Mouse (Mus musculus) cortical plate, adult 2 months (tissue): ENCODE results near the gene Atp6v0e2.

Source experiments
- CTCF ChIP-seq: fragments of 200-500 bp; IDR thresholded peaks from 2 replicates; pipeline ENCODE4 v1.5.1; 2011; ENCODE audit warnings: mild to moderate bottlenecking, control low read depth, low read length; ENCODE audit not compliant: insufficient read depth; ENCODE audit errors: extremely low read depth
- POLR2A ChIP-seq: fragments of 200-500 bp; IDR thresholded peaks from 2 replicates; pipeline ENCODE4 v1.6.1; 2011; ENCODE audit warnings: mild to moderate bottlenecking, low read length, control low read depth; ENCODE audit not compliant: insufficient read depth; ENCODE audit errors: extremely low read depth

DNA sequence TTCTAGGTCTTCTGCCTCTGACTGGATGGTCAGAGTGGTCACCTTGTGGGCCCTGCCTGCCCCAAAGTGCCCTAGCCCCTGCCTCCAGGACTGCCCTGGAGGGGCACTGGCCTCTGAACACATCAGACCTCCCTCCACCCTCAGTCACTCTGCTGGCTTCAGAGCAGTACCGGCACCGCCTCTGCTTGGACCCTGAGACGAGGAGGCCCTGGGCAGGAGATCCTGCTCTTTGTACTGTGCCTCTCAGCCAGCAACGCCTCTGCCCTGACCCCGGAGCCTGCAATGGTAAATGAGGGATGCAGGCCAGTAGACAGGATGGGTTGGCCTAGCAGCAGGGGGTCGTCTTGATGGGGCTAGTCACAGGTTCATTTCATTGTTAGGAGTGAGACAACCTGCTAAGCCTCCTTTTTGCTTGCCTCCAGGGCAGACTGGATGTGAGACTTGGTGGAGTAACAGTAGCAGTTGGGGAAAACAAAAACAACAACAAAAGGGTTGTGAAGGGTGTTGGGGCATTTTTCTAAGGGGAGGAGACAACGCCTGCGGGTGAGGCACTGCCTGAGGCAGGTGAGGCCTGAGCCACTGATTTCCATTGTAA is 44.2 kb upstream of the Atp6v0e2 start:
- TF ChIP-seq CTCF (no peak), POLR2A (no peak)
